Mouse (Mus musculus): ENCODE data around the gene Awat1. TPM values are rescaled to one million over a fixed set of nuclear protein-coding genes. Genes with fewer than 3 reads are reported as not detected.

Gene Awat1
- polyA plus RNA-seq, 1 experiment from 2014 or later = not detected

- H3K9me3 ChIP-seq (ENCODE audit: control insufficient read depth, low read length) = no peaks in the 10 kb centered on the region
- DNase-seq (ENCODE audit: low spot score) (no peak), ATAC-seq (ENCODE audit: insufficient read depth, low FRiP score, low TSS enrichment) (no peak)
- H3K4me2 ChIP-seq (ENCODE audit: low read depth) = no peak overlapping the region
- no peaks in the 10 kb centered on the region for H3K4me1 ChIP-seq (ENCODE audit: control insufficient read depth, insufficient read depth, low read length)
- no peak overlapping the region for H3K27ac ChIP-seq (ENCODE audit: low read depth, low read length)
- no peak overlapping the region for H3K9ac ChIP-seq (ENCODE audit: low read length)
- no peaks in the 10 kb centered on the region for H3K27me3 ChIP-seq (ENCODE audit: control insufficient read depth, insufficient read depth, low read length)
- no peak overlapping the region for H3K4me3 ChIP-seq (ENCODE audit: low read depth, low read length)
- H3K36me3 ChIP-seq (ENCODE audit: control insufficient read depth, insufficient read depth, low read length) = no peaks in the 10 kb centered on the region
- 78% methylated on average over 2 of the region's 2 CpGs for WGBS
Observed at GRCm38 (mm10) chrX:100621366-100621765, 49.3 kb downstream of the Awat1 start.

DNA sequence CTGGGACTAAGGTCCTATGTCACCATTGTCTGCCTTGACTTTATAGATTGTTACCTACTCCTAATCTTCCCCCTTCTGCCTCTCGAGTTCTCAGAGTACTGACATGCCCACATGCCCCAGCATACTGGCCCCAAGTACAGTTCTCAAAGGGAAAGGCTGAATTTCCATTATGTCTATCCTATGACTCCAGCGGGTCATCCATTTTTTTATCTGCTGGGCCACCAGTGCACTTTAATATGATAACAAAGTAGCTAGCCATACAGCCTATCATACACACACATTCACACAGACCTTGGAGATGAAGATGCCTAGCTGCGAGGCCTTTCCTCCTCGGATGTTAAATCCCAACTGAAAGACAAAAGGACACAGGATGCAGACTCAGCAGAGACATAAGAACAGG is 52.2 kb downstream of the Awat1 start:
- Histone ChIP-seq H3K9me3 (ENCODE audit: control insufficient read depth, low read length) (no peaks in the 10 kb centered on the region), H3K27ac (ENCODE audit: low read depth, low read length) (no peak overlapping the region), H3K36me3 (ENCODE audit: control insufficient read depth, insufficient read depth, low read length) (no peaks in the 10 kb centered on the region), H3K9ac (ENCODE audit: low read length) (no peak overlapping the region), H3K4me1 (ENCODE audit: control insufficient read depth, insufficient read depth, low read length) (no peaks in the 10 kb centered on the region), H3K4me3 (ENCODE audit: low read depth, low read length) (no peak overlapping the region), H3K27me3 (ENCODE audit: control insufficient read depth, insufficient read depth, low read length) (no peaks in the 10 kb centered on the region), H3K4me2 (ENCODE audit: low read depth) (no peak overlapping the region)
- WGBS = 91% methylated on average over 4 of the region's 4 CpGs
- no peak for ATAC-seq (ENCODE audit: insufficient read depth, low FRiP score, low TSS enrichment)
- no peak for DNase-seq (ENCODE audit: low spot score)

GRCm38 (mm10) chrX:100625146-100625545 is 53.1 kb downstream of the Awat1 start:
- Histone ChIP-seq H3K9me3 (ENCODE audit: control insufficient read depth, low read length) (no peaks in the 10 kb centered on the region), H3K36me3 (ENCODE audit: control insufficient read depth, insufficient read depth, low read length) (no peaks in the 10 kb centered on the region), H3K27me3 (ENCODE audit: control insufficient read depth, insufficient read depth, low read length) (no peaks in the 10 kb centered on the region), H3K9ac (ENCODE audit: low read length) (peak overlapping the region; percentile 59; the same call in 1 of the 2 replicates), H3K27ac (ENCODE audit: low read depth, low read length) (no peak overlapping the region), H3K4me3 (ENCODE audit: low read depth, low read length) (peak overlapping the region; percentile 62), H3K4me2 (ENCODE audit: low read depth) (peak overlapping the region; percentile 40), H3K4me1 (ENCODE audit: control insufficient read depth, insufficient read depth, low read length) (no peaks in the 10 kb centered on the region)
- WGBS = 42% methylated on average over 7 of the region's 7 CpGs
- DNase-seq (ENCODE audit: low spot score) = no peak
- no peak for ATAC-seq (ENCODE audit: insufficient read depth, low FRiP score, low TSS enrichment)

DNA sequence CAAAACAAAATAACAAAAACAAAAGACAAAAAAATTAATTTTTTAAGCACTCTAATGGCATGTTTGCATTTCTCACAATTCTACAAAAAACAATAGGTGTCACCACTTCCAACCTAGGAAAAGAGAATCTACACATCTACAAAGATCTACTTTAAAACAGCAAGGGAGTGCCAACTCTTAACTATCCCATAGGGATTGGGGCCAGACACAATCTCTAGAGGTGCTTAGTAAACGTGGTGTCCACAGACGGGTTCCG is 53.4 kb downstream of the Awat1 start, which contains the start of gene Kif4:
Kif4 (plus strand) TSS at position 192 of the 256 bp plus-strand sequence.
- H3K4me3 ChIP-seq (ENCODE audit: low read depth, low read length) = peak within 1 kb of the TSS; percentile 62
- 9% methylated on average over 3 of the region's 3 CpGs for WGBS
- no peaks in the 10 kb centered on the region for H3K36me3 ChIP-seq (ENCODE audit: control insufficient read depth, insufficient read depth, low read length)
- no peaks in the 10 kb centered on the region for H3K9me3 ChIP-seq (ENCODE audit: control insufficient read depth, low read length)
- peak within 1 kb of the TSS; percentile 67 for H3K9ac ChIP-seq (ENCODE audit: low read length)
- H3K27ac ChIP-seq (ENCODE audit: low read depth, low read length) = peak within 1 kb of the TSS; percentile 56; the same call in 1 of the 2 replicates
- DNase-seq (ENCODE audit: low spot score) (no peak), ATAC-seq (ENCODE audit: insufficient read depth, low FRiP score, low TSS enrichment) (no peak)
- peak within 1 kb of the TSS; percentile 57 for H3K4me2 ChIP-seq (ENCODE audit: low read depth)
- no peaks in the 10 kb centered on the region for H3K27me3 ChIP-seq (ENCODE audit: control insufficient read depth, insufficient read depth, low read length)
- no peaks in the 10 kb centered on the region for H3K4me1 ChIP-seq (ENCODE audit: control insufficient read depth, insufficient read depth, low read length)

- H3K9me3 ChIP-seq (ENCODE audit: control insufficient read depth, low read length) = no peaks in the 10 kb centered on the region
- H3K4me3 ChIP-seq (ENCODE audit: low read depth, low read length) = peak within 1 kb of the TSS; percentile 62
- ATAC-seq (ENCODE audit: insufficient read depth, low FRiP score, low TSS enrichment) = peak; percentile 100
- H3K4me1 ChIP-seq (ENCODE audit: control insufficient read depth, insufficient read depth, low read length) = no peaks in the 10 kb centered on the region
- no peaks in the 10 kb centered on the region for H3K27me3 ChIP-seq (ENCODE audit: control insufficient read depth, insufficient read depth, low read length)
- H3K9ac ChIP-seq (ENCODE audit: low read length) = peak within 1 kb of the TSS; percentile 67
- 18% methylated on average over 62 of the region's 62 CpGs for WGBS
- peak within 1 kb of the TSS; percentile 57 for H3K4me2 ChIP-seq (ENCODE audit: low read depth)
- H3K27ac ChIP-seq (ENCODE audit: low read depth, low read length) = peak within 1 kb of the TSS; percentile 56; the same call in 1 of the 2 replicates
- DNase-seq (ENCODE audit: low spot score) = peak; percentile 90
- H3K36me3 ChIP-seq (ENCODE audit: control insufficient read depth, insufficient read depth, low read length) = no peaks in the 10 kb centered on the region
Observed at GRCm38 (mm10) chrX:100625802-100626793, 54.0 kb downstream of the Awat1 start, which contains the start of gene Pdzd11. TSS of gene Pdzd11 (minus strand) at chrX:100626568.

Other genes with a start within 250 kb of the Awat1 start
- gene Otud6a, start 143.2 kb upstream of the Awat1 start, polyA plus RNA-seq (2014; fragmentation: Nextera tagmentation; extraction: Ambion mirVana) = not detected in 2 replicates
- 0.53 and 0.73 TPM in 2 replicates for gene Awat2, start 129.5 kb upstream of the Awat1 start, polyA plus RNA-seq (2014; fragmentation: Nextera tagmentation; extraction: Ambion mirVana)
- gene Igbp1, start 78.0 kb upstream of the Awat1 start, polyA plus RNA-seq (2014; fragmentation: Nextera tagmentation; extraction: Ambion mirVana) = 39.8 and 44.8 TPM in 2 replicates
- not detected in 2 replicates for gene Dgat2l6, start 47.4 kb upstream of the Awat1 start, polyA plus RNA-seq (2014; fragmentation: Nextera tagmentation; extraction: Ambion mirVana)
- not detected in 2 replicates for gene P2ry4, start 22.6 kb downstream of the Awat1 start, polyA plus RNA-seq (2014; fragmentation: Nextera tagmentation; extraction: Ambion mirVana)
- gene Arr3, start 33.2 kb downstream of the Awat1 start, polyA plus RNA-seq (2014; fragmentation: Nextera tagmentation; extraction: Ambion mirVana) = not detected in 2 replicates
- 42.1 and 42.3 TPM in 2 replicates for gene Kif4, start 53.5 kb downstream of the Awat1 start, polyA plus RNA-seq (2014; fragmentation: Nextera tagmentation; extraction: Ambion mirVana)
- 130 and 134 TPM in 2 replicates for gene Pdzd11, start 54.3 kb downstream of the Awat1 start, polyA plus RNA-seq (2014; fragmentation: Nextera tagmentation; extraction: Ambion mirVana)
- gene Gdpd2, start 157.6 kb downstream of the Awat1 start, polyA plus RNA-seq (2014; fragmentation: Nextera tagmentation; extraction: Ambion mirVana) = 7.0 and 8.0 TPM in 2 replicates
- 4.8 and 5.1 TPM in 2 replicates for gene Dlg3, start 195.5 kb downstream of the Awat1 start, polyA plus RNA-seq (2014; fragmentation: Nextera tagmentation; extraction: Ambion mirVana)